Mouse (Mus musculus) heart, embryonic 14.5 days (tissue): Measurements from ENCODE around the gene Syndig1l. TPM values are rescaled to one million over a fixed set of nuclear protein-coding genes. Genes with fewer than 3 reads are reported as not detected.

Experiments used
- ATAC-seq: fragments of 200-750 bp; cut with Nextera tagmentation; 2 replicates; pipeline ENCODE4 v1.8.0; 2017; ENCODE audit warnings: low read depth, moderate TSS enrichment; ENCODE audit not compliant: insufficient number of reproducible peaks, insufficient read depth, low FRiP score
- H3K27ac ChIP-seq, 2 experiments: fragments of 200-500 bp in 1 of 2; fragments of 300-500 bp in 1 of 2; sonication (generic) in 1 of 2; replicated peaks in 1 of 2; 2 replicates each; pipeline ENCODE4 v1.5.1; 2012 to 2014; ENCODE audit warnings: low read depth in 2 of 2, low read length in 2 of 2, control low read depth in 1 of 2, mild to moderate bottlenecking in 1 of 2, mixed read lengths in 1 of 2; ENCODE audit not compliant: control insufficient read depth in 1 of 2, insufficient read depth in 1 of 2
- H3K27me3 ChIP-seq: fragments of 300-500 bp; sonication (generic); 2 replicates; pipeline ENCODE4 v1.6.1; 2014; ENCODE audit warnings: mild to moderate bottlenecking, low read length, control low read depth; ENCODE audit not compliant: control insufficient read depth, insufficient read depth
- H3K36me3 ChIP-seq: fragments of 300-500 bp; sonication (generic); 2 replicates; pipeline ENCODE4 v1.6.1; 2014; ENCODE audit warnings: mild to moderate bottlenecking, control low read depth, low read length, mixed read lengths; ENCODE audit not compliant: control insufficient read depth, insufficient read depth
- H3K4me1 ChIP-seq, 2 experiments: fragments of 200-500 bp in 1 of 2; fragments of 300-500 bp in 1 of 2; sonication (generic) in 1 of 2; 2 replicates each; pipeline ENCODE4 v1.6.1; 2012 to 2014; ENCODE audit warnings: low read length in 2 of 2, control low read depth in 1 of 2, mixed read lengths in 1 of 2; ENCODE audit not compliant: control insufficient read depth in 2 of 2, insufficient read depth in 2 of 2
- H3K4me2 ChIP-seq: fragments of 300-500 bp; sonication (generic); 2 replicates; pipeline ENCODE4 v1.6.1; 2014; ENCODE audit warnings: mild to moderate bottlenecking, low read length
- H3K4me3 ChIP-seq, 2 experiments: fragments of 200-500 bp in 1 of 2; fragments of 300-500 bp in 1 of 2; sonication (generic) in 1 of 2; 2 replicates each; pipeline ENCODE4 v1.5.1; 2012 to 2014; ENCODE audit warnings: low read length in 2 of 2, mild to moderate bottlenecking in 2 of 2, control low read depth in 1 of 2, low read depth in 1 of 2, moderate library complexity in 1 of 2; ENCODE audit not compliant: control insufficient read depth in 1 of 2, insufficient read depth in 1 of 2
- H3K9ac ChIP-seq: fragments of 300-500 bp; sonication (generic); 2 replicates; pipeline ENCODE4 v1.6.1; 2014; ENCODE audit warnings: mild to moderate bottlenecking, low read length
- H3K9me3 ChIP-seq: fragments of 300-500 bp; sonication (generic); 2 replicates; pipeline ENCODE4 v1.6.1; 2016; ENCODE audit warnings: low read length, control low read depth; ENCODE audit not compliant: control insufficient read depth
- WGBS: fragments of 180-500 bp; shearing (Covaris S2); extraction: QIAGEN DNeasy Blood & Tissue Kit; methylation state at CpG from one replicate; pipeline ENCODE4 v1.1.7; 2014; 5-methylcytosine and 5-hydroxymethylcytosine counted together
- polyA plus RNA-seq: library from polyadenylated mRNA; unstranded; fragments of >200 nt; fragmentation: Nextera tagmentation; extraction: Ambion mirVana; gene quantifications from 2 replicates; pipeline ENCODE4 v1.2.1, GENCODE M21; 2014

Syndig1l gene
- polyA plus RNA-seq, 1 experiment from 2014 or later, result not detected

DNA sequence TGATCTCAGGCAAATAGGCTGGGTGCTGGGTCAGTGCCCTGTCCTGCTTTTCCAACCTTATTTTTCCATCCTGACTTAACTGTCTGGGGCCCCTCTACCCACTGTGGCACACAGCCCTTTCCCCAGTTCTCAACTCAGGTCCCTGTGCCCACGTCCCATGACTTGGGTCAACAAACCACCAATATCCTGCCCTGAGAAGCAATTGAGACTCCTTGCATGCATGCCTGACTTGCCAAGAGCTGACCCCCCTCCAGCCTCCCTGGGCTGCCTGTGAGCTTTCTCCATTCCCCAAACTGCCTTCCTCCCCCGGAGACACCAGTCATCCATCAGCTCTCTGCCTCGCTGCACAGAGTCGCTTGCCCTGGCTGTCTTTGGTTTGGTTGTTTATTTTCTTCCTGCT, 28.4 kb upstream of the Syndig1l start:
- H3K27ac ChIP-seq, result no peak overlapping the region
- no peak overlapping the region for H3K4me3 ChIP-seq
- H3K4me1 ChIP-seq, result no peaks in the 10 kb centered on the region
- H3K9me3 ChIP-seq, result no peaks in the 10 kb centered on the region
- no peaks in the 10 kb centered on the region for H3K36me3 ChIP-seq
- no peak overlapping the region for H3K4me2 ChIP-seq
- H3K9ac ChIP-seq, result no peak overlapping the region
- ATAC-seq, result no peak
- no peaks in the 10 kb centered on the region for H3K27me3 ChIP-seq
- WGBS, result 49% methylated on average over 4 of the region's 4 CpGs

DNA sequence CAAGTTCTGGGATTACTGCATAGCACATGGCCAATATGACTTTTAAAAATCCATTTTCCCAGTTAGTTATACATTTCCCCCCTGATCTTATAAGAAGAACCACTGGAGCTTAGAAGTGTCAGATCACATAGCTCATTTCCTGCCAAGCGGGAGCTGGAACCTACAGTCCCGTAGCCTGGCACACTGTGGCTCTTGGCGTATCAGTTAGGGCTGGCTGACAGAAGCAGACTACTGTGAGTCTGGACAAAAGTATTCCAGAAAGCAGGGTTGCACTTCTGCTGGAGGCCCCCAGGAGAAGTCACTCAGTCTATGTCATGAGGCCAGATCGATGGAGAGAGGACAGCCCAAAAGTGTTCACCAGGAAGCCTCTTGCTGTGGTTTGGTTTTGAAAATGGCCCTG, 27.8 kb upstream of the Syndig1l start:
- Histone ChIP-seq H3K9me3 (no peaks in the 10 kb centered on the region), H3K36me3 (no peaks in the 10 kb centered on the region), H3K9ac (no peak overlapping the region), H3K4me2 (no peak overlapping the region), H3K4me1 (no peaks in the 10 kb centered on the region), H3K4me3 (no peak overlapping the region), H3K27me3 (no peaks in the 10 kb centered on the region), H3K27ac (no peak overlapping the region)
- ATAC-seq, result no peak
- 69% methylated on average over 4 of the region's 4 CpGs for WGBS

DNA sequence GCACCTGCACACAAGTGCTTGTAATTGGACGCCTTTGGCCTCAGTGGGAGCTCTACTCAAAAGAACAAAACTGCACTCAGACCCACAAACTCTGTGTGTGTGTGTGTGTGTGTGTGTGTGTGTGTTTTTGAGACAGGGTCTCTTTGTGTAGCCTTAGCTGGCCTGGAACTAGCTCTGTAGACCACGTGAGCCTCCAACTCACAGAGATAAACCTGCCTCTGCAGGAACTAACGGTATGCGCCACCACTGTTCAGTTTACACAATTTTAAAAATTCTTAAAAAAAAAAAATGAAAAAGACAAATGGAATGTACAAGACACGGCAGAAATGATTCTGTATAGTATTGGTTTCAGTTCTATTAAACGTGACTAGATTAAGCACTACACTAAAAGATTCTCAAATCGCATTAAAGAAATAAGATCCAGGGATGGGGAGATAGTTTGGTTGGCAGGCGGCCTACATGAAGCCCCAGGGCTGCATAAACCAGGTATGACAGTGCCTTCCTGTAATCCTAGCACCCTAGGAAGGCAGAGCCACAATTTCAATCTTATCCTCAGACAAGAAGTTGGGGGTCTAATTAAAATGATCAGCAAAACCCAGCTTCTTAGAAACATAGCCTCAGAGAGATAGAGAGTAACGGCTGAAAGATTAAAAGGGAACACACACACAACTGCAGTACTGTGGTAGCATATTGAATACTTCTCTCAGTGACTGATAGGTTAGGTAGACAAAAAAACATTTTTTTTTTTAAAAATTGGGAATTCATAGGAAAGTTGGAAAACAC, 20.0 kb upstream of the Syndig1l start:
- Histone ChIP-seq H3K9me3 (no peaks in the 10 kb centered on the region), H3K27ac (no peak overlapping the region), H3K9ac (no peak overlapping the region), H3K4me2 (no peak overlapping the region), H3K4me1 (peaks cover 0 to 4% of the 10 kb centered on the region in 2 experiments; a peak in 1 of 4 replicates), H3K27me3 (no peaks in the 10 kb centered on the region), H3K36me3 (no peaks in the 10 kb centered on the region), H3K4me3 (no peak overlapping the region)
- no peak for ATAC-seq
- 84% methylated on average over 9 of the region's 9 CpGs for WGBS

DNA sequence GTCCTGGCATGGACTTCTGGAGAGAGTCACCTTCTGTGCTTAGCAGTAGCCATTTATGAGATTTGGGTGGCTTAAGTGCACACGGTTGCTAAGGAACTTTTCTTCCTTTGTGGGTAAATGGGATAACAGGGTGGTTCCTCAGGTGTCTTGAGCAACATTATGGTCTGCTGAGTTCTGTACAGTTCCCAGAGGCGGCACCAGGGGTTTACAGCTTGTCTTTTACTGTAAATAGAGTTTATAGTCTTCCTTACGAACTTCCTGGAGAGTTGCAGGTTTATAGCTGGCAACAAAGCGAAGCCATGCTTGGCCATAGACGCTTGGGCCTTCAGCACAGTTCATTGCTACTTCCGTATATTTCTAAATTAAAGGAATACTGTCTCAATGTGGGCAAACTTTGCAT, 15.9 kb upstream of the Syndig1l start:
- H3K36me3 ChIP-seq, result no peaks in the 10 kb centered on the region
- H3K27ac ChIP-seq, result no peak overlapping the region
- no peaks in the 10 kb centered on the region for H3K9me3 ChIP-seq
- no peak overlapping the region for H3K4me2 ChIP-seq
- 81% methylated on average over 6 of the region's 6 CpGs for WGBS
- H3K4me3 ChIP-seq, result no peak overlapping the region
- no peak overlapping the region for H3K9ac ChIP-seq
- peaks cover 0 to 4% of the 10 kb centered on the region in 2 experiments; a peak in 1 of 4 replicates for H3K4me1 ChIP-seq
- no peaks in the 10 kb centered on the region for H3K27me3 ChIP-seq
- no peak for ATAC-seq

DNA sequence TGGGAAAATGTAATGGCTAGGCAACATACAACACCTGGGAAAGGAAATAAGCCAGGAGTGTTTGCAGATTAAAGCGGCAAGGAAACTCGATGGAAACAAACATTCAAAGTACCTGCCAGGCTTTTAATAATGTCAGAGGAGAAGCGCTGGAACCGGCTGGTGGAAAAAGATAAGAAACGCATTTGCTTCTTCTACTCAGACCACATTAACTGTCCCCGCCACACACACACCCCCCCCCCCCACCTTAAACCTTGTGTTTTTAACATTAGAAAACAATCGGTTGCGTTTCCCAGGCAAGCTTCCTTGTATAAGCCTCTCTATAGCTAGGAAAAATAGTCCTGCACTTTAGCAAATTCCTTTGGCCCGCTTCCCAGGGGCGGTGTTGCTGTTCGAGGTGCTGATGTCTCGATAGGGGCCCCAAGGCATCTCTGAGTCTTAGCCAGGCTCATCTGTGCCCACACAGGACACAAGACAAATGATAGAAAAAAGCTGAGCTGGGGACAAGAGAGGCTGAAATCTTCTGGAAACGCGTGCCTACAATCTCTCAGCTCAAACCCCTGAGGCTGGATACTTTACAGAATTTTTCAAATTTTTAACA, 11.3 kb upstream of the Syndig1l start:
- ATAC-seq, result no peak

DNA sequence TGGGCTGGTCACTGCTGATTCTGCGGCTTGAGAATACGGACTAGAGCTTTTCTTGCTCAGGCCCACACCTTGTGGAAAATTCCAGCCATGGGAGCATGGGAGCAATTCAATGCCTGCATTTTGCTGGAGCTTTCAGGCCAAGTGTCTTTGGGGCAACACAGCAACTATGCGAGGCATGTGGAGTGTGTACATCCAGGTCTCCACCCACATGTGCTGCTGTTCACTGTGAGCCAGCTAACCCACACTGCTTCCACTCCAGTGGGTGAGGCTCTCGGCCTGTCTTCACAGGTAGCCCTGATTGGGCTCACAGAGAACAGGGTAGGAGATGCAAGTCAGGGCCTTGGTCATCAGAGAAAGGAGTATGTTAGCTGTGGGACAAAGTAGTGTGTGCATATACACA, 9.2 kb upstream of the Syndig1l start:
- Histone ChIP-seq H3K9ac (no peak overlapping the region), H3K36me3 (no peaks in the 10 kb centered on the region), H3K4me2 (no peak overlapping the region), H3K27ac (no peak overlapping the region), H3K27me3 (0 out of 2 replicates have a peak, but pooled peaks cover 4% of the 10 kb centered on the region), H3K4me3 (no peak overlapping the region), H3K9me3 (no peaks in the 10 kb centered on the region), H3K4me1 (no peaks in the 10 kb centered on the region)
- 59% methylated on average over 4 of the region's 4 CpGs for WGBS
- ATAC-seq, result no peak

More for the DNA sequence above, 11.3 kb upstream of the Syndig1l start:
- no peaks in the 10 kb centered on the region for H3K36me3 ChIP-seq
- H3K27ac ChIP-seq, result no peak overlapping the region
- no peaks in the 10 kb centered on the region for H3K27me3 ChIP-seq
- 12% methylated on average over 14 of the region's 14 CpGs for WGBS
- H3K9me3 ChIP-seq, result no peaks in the 10 kb centered on the region
- H3K4me3 ChIP-seq, result no peak overlapping the region
- H3K4me2 ChIP-seq, result no peak overlapping the region
- H3K9ac ChIP-seq, result no peak overlapping the region
- no peaks in the 10 kb centered on the region for H3K4me1 ChIP-seq

DNA sequence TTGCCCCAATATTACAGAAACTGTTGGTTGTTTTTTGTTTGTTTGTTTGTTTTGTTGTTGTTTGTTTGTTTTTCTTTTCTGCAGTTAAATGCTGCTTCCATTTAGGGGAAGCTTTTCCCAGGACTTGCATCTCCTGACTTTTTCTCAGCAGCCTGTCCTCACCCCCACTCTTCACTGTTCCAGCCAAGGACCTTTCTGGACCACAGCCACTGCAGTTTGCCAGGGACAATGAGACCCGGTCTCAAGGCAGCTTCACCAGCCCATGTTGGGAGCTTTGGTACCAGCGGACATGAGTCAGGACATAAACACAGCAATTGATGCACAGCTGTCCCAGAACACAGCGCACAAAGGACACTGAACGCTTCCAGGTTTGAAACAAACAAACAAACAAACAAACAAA, 8.3 kb upstream of the Syndig1l start:
- H3K4me2 ChIP-seq, result no peak overlapping the region
- H3K4me3 ChIP-seq, result no peak overlapping the region
- no peaks in the 10 kb centered on the region for H3K9me3 ChIP-seq
- H3K27ac ChIP-seq, result no peak overlapping the region
- 74% methylated on average over 4 of the region's 4 CpGs for WGBS
- no peaks in the 10 kb centered on the region for H3K4me1 ChIP-seq
- no peak overlapping the region for H3K9ac ChIP-seq
- no peak for ATAC-seq
- peaks cover 12% of the 10 kb centered on the region; the same call in 1 of the 2 replicates for H3K27me3 ChIP-seq
- H3K36me3 ChIP-seq, result no peaks in the 10 kb centered on the region
